Mouse (Mus musculus): Measurements from ENCODE around the gene Numb. TPM values are rescaled to one million over a fixed set of nuclear protein-coding genes. Genes with fewer than 3 reads are reported as not detected.
"Not testable (repeated sequence)": the region's sequence is repeated elsewhere in the genome, so short reads cannot be mapped to it uniquely, and the experiment has no call there.

Numb gene
- polyA plus RNA-seq, 1 experiment from 2014 or later: 33.1 TPM

GRCm38 (mm10) chr12:83949043-83949442, 27.3 kb upstream of the Numb start:
- peaks cover 21% of the 10 kb centered on the region for H3K36me3 ChIP-seq (ENCODE audit: control insufficient read depth, insufficient read depth, low read length)
- H3K27ac ChIP-seq (replicated peaks; ENCODE audit: low read depth, low read length): no peak overlapping the region
- WGBS: 83% methylated on average over 4 of the region's 4 CpGs
- DNase-seq (ENCODE audit: low spot score): no peak
- H3K9ac ChIP-seq (ENCODE audit: low read depth, low read length): no peak overlapping the region
- peaks cover 13% of the 10 kb centered on the region for H3K4me1 ChIP-seq (ENCODE audit: control insufficient read depth, insufficient read depth, low read length)
- no peak overlapping the region for H3K4me2 ChIP-seq (ENCODE audit: low read depth, low read length)
- no peak for ATAC-seq (ENCODE audit: low read depth)
- H3K9me3 ChIP-seq (ENCODE audit: control insufficient read depth, low read length): peaks cover 3% of the 10 kb centered on the region; the same call in 1 of the 2 replicates
- no peak overlapping the region for H3K4me3 ChIP-seq (ENCODE audit: low read depth, low read length)
- H3K27me3 ChIP-seq (replicated peaks; ENCODE audit: control insufficient read depth, insufficient read depth, low read length): no peaks in the 10 kb centered on the region

- H3K36me3 ChIP-seq (ENCODE audit: control insufficient read depth, insufficient read depth, low read length): peaks cover 6% of the 10 kb centered on the region
- no peak for DNase-seq (ENCODE audit: low spot score)
- no peak overlapping the region for H3K9ac ChIP-seq (ENCODE audit: low read depth, low read length)
- no peak overlapping the region for H3K4me2 ChIP-seq (ENCODE audit: low read depth, low read length)
- no peak overlapping the region for H3K27ac ChIP-seq (replicated peaks; ENCODE audit: low read depth, low read length)
- peaks cover 3% of the 10 kb centered on the region; the same call in 1 of the 2 replicates for H3K9me3 ChIP-seq (ENCODE audit: control insufficient read depth, low read length)
- H3K27me3 ChIP-seq (replicated peaks; ENCODE audit: control insufficient read depth, insufficient read depth, low read length): no peaks in the 10 kb centered on the region
- no peak overlapping the region for H3K4me3 ChIP-seq (ENCODE audit: low read depth, low read length)
- peaks cover 9% of the 10 kb centered on the region for H3K4me1 ChIP-seq (ENCODE audit: control insufficient read depth, insufficient read depth, low read length)
- 83% methylated on average over 8 of the region's 8 CpGs for WGBS
- ATAC-seq (ENCODE audit: low read depth): no peak
These were observed 25.6 kb upstream of the Numb start for GRCm38 (mm10) chr12:83947260-83947811.

- peaks cover 3% of the 10 kb centered on the region; the same call in 1 of the 2 replicates for H3K9me3 ChIP-seq (ENCODE audit: control insufficient read depth, low read length)
- H3K36me3 ChIP-seq (ENCODE audit: control insufficient read depth, insufficient read depth, low read length): no peaks in the 10 kb centered on the region
- H3K4me3 ChIP-seq (ENCODE audit: low read depth, low read length): no peak overlapping the region
- 72% methylated on average over 3 of the region's 3 CpGs for WGBS
- H3K4me1 ChIP-seq (ENCODE audit: control insufficient read depth, insufficient read depth, low read length): no peaks in the 10 kb centered on the region
- H3K9ac ChIP-seq (ENCODE audit: low read depth, low read length): no peak overlapping the region
- ATAC-seq (ENCODE audit: low read depth) (no peak), DNase-seq (ENCODE audit: low spot score) (no peak)
- no peak overlapping the region for H3K4me2 ChIP-seq (ENCODE audit: low read depth, low read length)
- H3K27ac ChIP-seq (replicated peaks; ENCODE audit: low read depth, low read length): no peak overlapping the region
- no peaks in the 10 kb centered on the region for H3K27me3 ChIP-seq (replicated peaks; ENCODE audit: control insufficient read depth, insufficient read depth, low read length)
These were observed 20.2 kb upstream of the Numb start for GRCm38 (mm10) chr12:83941938-83942337.

- Histone ChIP-seq H3K27ac (replicated peaks; ENCODE audit: low read depth, low read length) (no peak overlapping the region), H3K9ac (ENCODE audit: low read depth, low read length) (no peak overlapping the region), H3K4me2 (ENCODE audit: low read depth, low read length) (no peak overlapping the region), H3K36me3 (ENCODE audit: control insufficient read depth, insufficient read depth, low read length) (no peaks in the 10 kb centered on the region), H3K4me3 (ENCODE audit: low read depth, low read length) (no peak overlapping the region), H3K4me1 (ENCODE audit: control insufficient read depth, insufficient read depth, low read length) (no peaks in the 10 kb centered on the region), H3K9me3 (ENCODE audit: control insufficient read depth, low read length) (no peaks in the 10 kb centered on the region), H3K27me3 (replicated peaks; ENCODE audit: control insufficient read depth, insufficient read depth, low read length) (no peaks in the 10 kb centered on the region)
- 52% methylated on average over 4 of the region's 4 CpGs for WGBS
- ATAC-seq (ENCODE audit: low read depth) (no peak), DNase-seq (ENCODE audit: low spot score) (no peak)
These were observed 18.3 kb upstream of the Numb start for GRCm38 (mm10) chr12:83940031-83940430.

- no peaks in the 10 kb centered on the region for H3K36me3 ChIP-seq (ENCODE audit: control insufficient read depth, insufficient read depth, low read length)
- 68% methylated on average over 2 of the region's 2 CpGs for WGBS
- no peak for ATAC-seq (ENCODE audit: low read depth)
These were observed 17.6 kb upstream of the Numb start for GRCm38 (mm10) chr12:83939332-83939731.

GRCm38 (mm10) chr12:83938592-83938991, 16.9 kb upstream of the Numb start:
- H3K9me3 ChIP-seq (ENCODE audit: control insufficient read depth, low read length); H3K27ac ChIP-seq (replicated peaks; ENCODE audit: low read depth, low read length); H3K4me1 ChIP-seq (ENCODE audit: control insufficient read depth, insufficient read depth, low read length); H3K4me2 ChIP-seq (ENCODE audit: low read depth, low read length); H3K9ac ChIP-seq (ENCODE audit: low read depth, low read length); H3K4me3 ChIP-seq (ENCODE audit: low read depth, low read length); H3K27me3 ChIP-seq (replicated peaks; ENCODE audit: control insufficient read depth, insufficient read depth, low read length); H3K36me3 ChIP-seq (ENCODE audit: control insufficient read depth, insufficient read depth, low read length); ATAC-seq (ENCODE audit: low read depth); DNase-seq (ENCODE audit: low spot score): not testable (repeated sequence)
- WGBS: 45% methylated on average over 1 of the region's 1 CpGs

More at GRCm38 (mm10) chr12:83939332-83939731, 17.6 kb upstream of the Numb start:
- Histone ChIP-seq H3K27ac (replicated peaks; ENCODE audit: low read depth, low read length) (no peak overlapping the region), H3K4me3 (ENCODE audit: low read depth, low read length) (no peak overlapping the region), H3K4me1 (ENCODE audit: control insufficient read depth, insufficient read depth, low read length) (no peaks in the 10 kb centered on the region), H3K9me3 (ENCODE audit: control insufficient read depth, low read length) (no peaks in the 10 kb centered on the region), H3K27me3 (replicated peaks; ENCODE audit: control insufficient read depth, insufficient read depth, low read length) (no peaks in the 10 kb centered on the region), H3K4me2 (ENCODE audit: low read depth, low read length) (no peak overlapping the region), H3K9ac (ENCODE audit: low read depth, low read length) (no peak overlapping the region)
- DNase-seq (ENCODE audit: low spot score): no peak

- H3K4me3 ChIP-seq (ENCODE audit: low read depth, low read length): no peak overlapping the region
- H3K9ac ChIP-seq (ENCODE audit: low read depth, low read length): no peak overlapping the region
- H3K9me3 ChIP-seq (ENCODE audit: control insufficient read depth, low read length): no peaks in the 10 kb centered on the region
- no peak overlapping the region for H3K27ac ChIP-seq (replicated peaks; ENCODE audit: low read depth, low read length)
- H3K36me3 ChIP-seq (ENCODE audit: control insufficient read depth, insufficient read depth, low read length): no peaks in the 10 kb centered on the region
- WGBS: 64% methylated on average over 10 of the region's 10 CpGs
- DNase-seq (ENCODE audit: low spot score) (no peak), ATAC-seq (ENCODE audit: low read depth) (no peak)
- no peaks in the 10 kb centered on the region for H3K4me1 ChIP-seq (ENCODE audit: control insufficient read depth, insufficient read depth, low read length)
- no peak overlapping the region for H3K4me2 ChIP-seq (ENCODE audit: low read depth, low read length)
- no peaks in the 10 kb centered on the region for H3K27me3 ChIP-seq (replicated peaks; ENCODE audit: control insufficient read depth, insufficient read depth, low read length)
These were observed 15.9 kb upstream of the Numb start for GRCm38 (mm10) chr12:83937600-83937999.

GRCm38 (mm10) chr12:83929186-83929804, 7.6 kb upstream of the Numb start:
- no peak for DNase-seq (ENCODE audit: low spot score)
- H3K27ac ChIP-seq (replicated peaks; ENCODE audit: low read depth, low read length): no peak overlapping the region
- no peak overlapping the region for H3K4me2 ChIP-seq (ENCODE audit: low read depth, low read length)
- H3K9me3 ChIP-seq (ENCODE audit: control insufficient read depth, low read length): no peaks in the 10 kb centered on the region
- no peaks in the 10 kb centered on the region for H3K36me3 ChIP-seq (ENCODE audit: control insufficient read depth, insufficient read depth, low read length)
- no peak overlapping the region for H3K4me3 ChIP-seq (ENCODE audit: low read depth, low read length)
- 0 out of 2 replicates have a peak, but pooled peaks cover 2% of the 10 kb centered on the region for H3K4me1 ChIP-seq (ENCODE audit: control insufficient read depth, insufficient read depth, low read length)
- no peaks in the 10 kb centered on the region for H3K27me3 ChIP-seq (replicated peaks; ENCODE audit: control insufficient read depth, insufficient read depth, low read length)
- H3K9ac ChIP-seq (ENCODE audit: low read depth, low read length): no peak overlapping the region
- 27% methylated on average over 2 of the region's 2 CpGs for WGBS
- no peak for ATAC-seq (ENCODE audit: low read depth)

- H3K27me3 ChIP-seq (replicated peaks; ENCODE audit: control insufficient read depth, insufficient read depth, low read length): no peaks in the 10 kb centered on the region
- no peak overlapping the region for H3K9ac ChIP-seq (ENCODE audit: low read depth, low read length)
- no peak overlapping the region for H3K4me2 ChIP-seq (ENCODE audit: low read depth, low read length)
- 79% methylated on average over 4 of the region's 4 CpGs for WGBS
- 0 out of 2 replicates have a peak, but pooled peaks cover 3% of the 10 kb centered on the region for H3K4me1 ChIP-seq (ENCODE audit: control insufficient read depth, insufficient read depth, low read length)
- H3K27ac ChIP-seq (replicated peaks; ENCODE audit: low read depth, low read length): no peak overlapping the region
- H3K36me3 ChIP-seq (ENCODE audit: control insufficient read depth, insufficient read depth, low read length): no peaks in the 10 kb centered on the region
- DNase-seq (ENCODE audit: low spot score) (no peak), ATAC-seq (ENCODE audit: low read depth) (no peak)
- no peak overlapping the region for H3K4me3 ChIP-seq (ENCODE audit: low read depth, low read length)
- H3K9me3 ChIP-seq (ENCODE audit: control insufficient read depth, low read length): no peaks in the 10 kb centered on the region
These were observed 6.0 kb upstream of the Numb start for GRCm38 (mm10) chr12:83927747-83928146.
